Mouse (Mus musculus): Measurements from ENCODE around the gene Zbtb46.

DNA sequence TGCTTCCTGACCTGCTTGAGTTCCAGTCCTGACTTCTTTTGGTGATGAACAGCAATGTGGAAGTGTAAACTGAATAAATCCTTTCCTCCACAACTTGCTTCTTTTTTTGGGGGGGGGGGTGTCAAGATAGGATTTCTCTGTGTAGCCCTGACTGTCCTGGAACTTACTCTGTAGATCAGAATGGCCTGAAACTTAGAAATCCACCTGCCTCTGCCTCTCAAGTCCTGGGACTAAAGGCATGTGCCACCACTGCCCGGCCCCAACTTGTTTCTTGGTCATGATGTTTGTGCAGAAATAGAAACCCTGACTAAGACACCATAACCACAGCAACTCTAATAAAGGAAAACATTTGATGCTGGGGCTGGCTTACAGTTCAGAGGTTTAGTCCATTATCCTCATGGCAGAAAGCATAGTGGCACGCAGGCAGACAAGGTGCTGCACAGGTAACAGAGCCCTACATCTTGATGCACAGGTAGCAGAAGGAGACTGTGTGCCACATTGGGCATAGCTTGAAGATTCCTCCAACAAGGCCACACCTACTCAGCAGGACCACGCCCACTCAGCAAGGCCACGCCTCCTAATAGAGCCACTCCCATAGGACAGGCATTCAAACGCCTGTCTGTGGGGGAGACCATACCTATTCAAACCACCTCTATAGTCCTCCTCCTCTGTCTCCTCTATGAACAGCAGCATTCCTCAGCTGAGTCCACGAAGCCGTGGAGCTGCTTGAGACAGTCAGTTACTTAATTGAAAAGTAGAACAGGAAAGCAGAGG, 32.4 kb upstream of the Zbtb46 start:
- TF ChIP-seq CTCF (IDR thresholded peaks at IDR 0.05; ENCODE audit: extremely low read depth, insufficient read depth, low read length) (no peak), POLR2A (IDR thresholded peaks at IDR 0.05; ENCODE audit: extremely low read depth, insufficient read depth, low read length) (no peak)
